Mouse (Mus musculus) mature B cell (primary cell): Measurements from ENCODE around the gene Usf2.

Experiments
- in situ Hi-C: fragments of 300-500 bp; cut with MboI; formaldehyde crosslinking; loops from 2 replicates; pipeline ENCODE4 v1.14.3; 2019

Gene Usf2

GRCm38 (mm10) chr7:30916713-30917112, 39.9 kb downstream of the Usf2 start:
- in situ Hi-C loops: no loop called here

- in situ Hi-C loops: no loop called here
Measured at GRCm38 (mm10) chr7:30914732-30915131, 41.9 kb downstream of the Usf2 start, which contains the start of gene Mag. TSS of gene Mag (minus strand) at chr7:30914873.

- in situ Hi-C loops: no loop called here
Measured at GRCm38 (mm10) chr7:30909773-30910172, 46.8 kb downstream of the Usf2 start.

- in situ Hi-C loops: no loop called here
Measured at GRCm38 (mm10) chr7:30908992-30909431, 47.6 kb downstream of the Usf2 start.

- in situ Hi-C loops: no loop called here
Measured at GRCm38 (mm10) chr7:30908277-30908991, 48.2 kb downstream of the Usf2 start.

GRCm38 (mm10) chr7:30904042-30904441, 52.6 kb downstream of the Usf2 start:
- in situ Hi-C loops: loop anchor here (5.0 kb wide), 1 partner anchor 87 kb away; no protein-coding TSS in a partner anchor
